Mouse (Mus musculus): ENCODE results near the gene Zfp941.

Zfp941 gene

GRCm38 (mm10) chr7:140840750-140841735, 19.1 kb upstream of the Zfp941 start:
- peak; percentile 35 for DNase-seq (ENCODE audit: low read depth)

GRCm38 (mm10) chr7:140839556-140839955, 17.6 kb upstream of the Zfp941 start:
- no peak for DNase-seq (ENCODE audit: low read depth)

DNA sequence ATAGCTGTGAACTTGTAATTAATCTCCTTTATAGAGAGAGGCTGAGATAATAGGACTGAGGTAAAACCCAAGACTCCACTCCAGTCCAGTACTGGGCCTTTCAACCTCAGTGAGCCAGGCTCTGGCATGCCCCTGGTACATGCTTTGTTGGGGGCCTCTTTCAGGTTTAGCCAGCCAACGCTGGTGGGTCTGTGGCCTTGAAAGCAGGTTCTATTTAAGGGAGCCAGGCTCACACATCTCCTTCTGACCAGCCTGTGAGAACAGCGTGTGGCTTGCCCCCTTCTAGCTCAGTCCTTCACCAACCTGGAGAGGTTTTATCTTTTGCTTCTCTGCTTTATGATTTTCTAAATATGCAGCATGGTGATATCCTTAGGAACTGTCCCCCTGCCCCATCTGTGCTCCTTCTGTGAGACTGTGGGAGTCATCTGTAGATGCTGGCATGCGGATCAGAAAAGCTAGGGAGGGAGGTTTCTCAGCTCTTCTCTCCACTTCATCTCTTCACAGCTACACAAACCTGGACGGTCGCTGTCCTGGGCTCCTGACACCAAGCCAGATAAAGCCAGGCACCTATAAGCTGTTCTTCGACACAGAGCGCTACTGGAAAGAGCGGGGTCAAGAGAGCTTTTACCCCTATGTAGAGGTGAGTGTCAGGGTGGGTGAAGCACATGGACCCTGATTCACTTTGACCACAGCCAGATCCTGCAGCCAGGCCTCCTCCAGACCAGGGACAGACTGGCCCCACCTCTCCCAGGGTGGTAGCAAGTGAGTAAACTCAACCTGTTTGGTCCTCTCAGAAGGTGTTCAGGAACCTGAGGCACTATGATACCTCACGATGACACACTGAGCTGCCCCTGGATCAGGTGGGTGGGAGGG, 14.5 kb upstream of the Zfp941 start:
- DNase-seq (ENCODE audit: low read depth) = no peak

- no peak for DNase-seq (ENCODE audit: low read depth)
These were observed 13.7 kb upstream of the Zfp941 start for GRCm38 (mm10) chr7:140835758-140836087.

DNA sequence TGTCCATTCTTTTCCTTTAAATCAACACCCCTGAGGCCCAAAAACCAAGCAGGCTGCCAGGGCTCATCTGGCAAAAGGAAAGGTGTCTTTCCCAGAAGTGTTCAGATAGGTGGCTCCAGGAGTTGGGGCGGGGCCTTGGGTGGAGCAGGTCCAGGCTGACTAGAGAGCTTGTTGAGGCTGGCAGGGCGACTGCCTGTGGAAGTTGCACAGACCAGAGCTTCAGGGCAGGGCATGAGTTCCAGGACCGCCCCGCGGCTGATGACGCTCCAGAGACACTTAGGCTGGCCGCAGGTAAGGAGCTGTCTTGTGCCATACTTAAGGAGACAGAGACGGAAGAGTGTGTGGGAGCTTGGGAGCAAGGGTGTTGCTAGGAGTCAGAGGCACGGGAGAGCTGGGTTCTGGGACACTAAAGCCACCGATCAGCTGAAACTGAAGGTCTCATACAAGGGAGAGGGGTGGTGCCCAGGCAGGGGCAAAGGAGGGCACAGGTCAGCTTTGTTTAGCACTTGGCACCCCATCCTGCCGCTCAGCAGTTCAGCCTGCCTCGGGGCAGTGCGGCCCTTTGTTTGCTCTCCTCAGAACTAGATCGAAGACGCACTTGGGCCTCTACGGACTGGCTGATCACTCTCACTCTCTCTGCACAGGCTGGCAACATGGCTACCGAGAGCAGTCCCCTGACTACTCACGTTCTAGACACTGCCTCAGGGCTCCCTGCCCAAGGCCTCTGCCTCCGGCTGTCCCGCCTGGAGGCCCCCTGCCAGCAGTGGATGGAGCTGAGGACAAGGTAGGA, 13.2 kb upstream of the Zfp941 start, which contains the start of gene Urah:
Urah (plus strand) TSS at position 51 of the 790 bp plus-strand sequence.
- DNase-seq (ENCODE audit: low read depth) = no peak

DNA sequence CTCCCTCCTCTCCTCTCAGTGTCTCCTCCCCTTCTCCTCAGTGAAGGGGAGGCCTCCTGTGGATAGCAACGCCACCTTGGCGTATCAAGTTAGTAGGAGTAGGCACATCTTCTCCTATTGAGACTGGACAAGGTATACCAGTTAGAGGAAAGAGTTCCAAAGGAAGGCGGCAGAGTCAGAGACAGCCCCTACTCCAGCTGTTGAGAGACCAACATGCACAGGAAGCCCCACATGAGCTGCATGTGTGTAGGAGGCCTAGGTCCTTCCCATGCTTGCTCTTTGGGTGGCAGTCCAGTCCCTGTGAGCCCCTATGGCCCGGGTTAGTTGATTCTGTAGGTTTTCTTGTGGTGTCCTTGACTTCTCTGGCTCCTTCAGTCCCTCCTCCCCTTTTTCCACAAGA, 11.4 kb upstream of the Zfp941 start:
- no peak for DNase-seq (ENCODE audit: low read depth)

DNA sequence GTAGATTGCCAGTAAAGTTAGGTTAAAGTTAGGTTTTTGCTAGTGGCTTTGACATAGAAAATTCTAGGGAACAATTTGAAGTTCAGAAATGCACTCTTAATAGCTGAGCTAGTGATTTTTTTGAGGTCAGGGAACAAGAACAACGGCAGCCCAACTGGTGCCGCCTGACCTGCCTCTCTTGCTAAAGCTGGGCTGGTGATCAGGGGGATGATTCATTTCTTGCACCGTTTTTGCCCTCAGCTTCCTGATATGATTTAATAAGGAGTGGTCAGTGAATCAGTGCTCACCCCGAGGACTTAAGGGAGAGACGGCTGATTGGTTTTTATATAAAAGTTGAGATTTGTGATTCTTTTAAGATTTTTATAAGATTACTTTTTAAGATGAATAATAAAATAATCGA, 9.5 kb upstream of the Zfp941 start:
- peak; percentile 65 for DNase-seq (ENCODE audit: low read depth)

DNA sequence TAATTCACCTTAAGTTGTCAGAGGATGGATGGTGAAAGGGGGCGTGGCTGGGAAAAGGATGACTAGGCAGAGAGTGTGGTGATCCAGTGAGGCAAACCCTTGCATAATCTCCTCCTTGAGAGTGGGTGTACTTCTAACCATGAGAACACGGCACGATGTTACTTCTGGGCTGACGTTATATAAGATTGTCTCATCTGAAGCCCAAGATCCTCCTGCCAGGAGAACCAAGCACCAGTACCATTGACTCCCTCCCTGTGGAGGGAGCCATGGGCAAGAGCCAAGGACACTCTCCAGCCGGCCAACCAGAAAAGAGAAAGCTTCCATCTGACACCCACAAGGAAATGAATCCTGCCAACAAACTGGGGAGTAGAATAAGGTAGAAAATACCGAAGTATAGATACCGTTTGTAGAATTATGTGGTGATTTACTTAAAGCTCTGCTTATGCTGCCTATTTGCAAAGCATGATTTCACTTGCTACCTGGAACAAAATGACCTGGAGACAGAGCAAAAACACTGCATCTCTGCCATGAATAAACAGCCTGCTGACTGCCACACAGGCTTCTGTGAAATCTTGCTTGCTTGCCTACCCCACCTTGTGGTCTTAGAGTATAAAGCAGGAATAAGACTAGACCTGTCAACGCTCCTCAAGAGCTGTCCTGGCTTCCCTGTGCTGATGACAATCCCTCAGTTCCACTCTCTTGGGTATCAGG, 6.3 kb upstream of the Zfp941 start:
- peak; percentile 68 for DNase-seq (ENCODE audit: low read depth)

DNA sequence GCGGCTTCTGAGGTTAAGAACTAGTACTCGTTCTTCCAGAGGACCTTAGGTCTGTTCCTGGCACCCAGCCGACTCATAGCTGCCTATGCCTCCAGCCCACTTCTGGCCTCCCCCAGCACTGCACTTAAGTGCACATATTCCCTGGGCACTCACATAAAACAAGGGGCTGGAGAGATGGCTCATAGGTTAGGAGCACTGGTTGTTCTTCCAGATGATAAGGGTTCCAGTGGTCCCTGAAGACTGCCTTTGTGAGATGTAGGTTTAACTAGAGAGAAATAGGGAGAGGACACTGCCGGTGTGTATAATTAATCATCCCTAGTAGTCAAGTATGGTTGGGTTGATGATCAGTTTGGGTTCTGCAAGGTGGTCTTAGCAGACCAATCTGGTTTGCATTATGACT, 753 bp upstream of the Zfp941 start:
- DNase-seq (ENCODE audit: low read depth) = no peak

GRCm38 (mm10) chr7:140821305-140821652, 699 bp downstream of the Zfp941 start:
- DNase-seq (ENCODE audit: low read depth) = no peak

GRCm38 (mm10) chr7:140820173-140820572, 1.8 kb downstream of the Zfp941 start:
- DNase-seq (ENCODE audit: low read depth) = no peak

GRCm38 (mm10) chr7:140812850-140813249, 9.1 kb downstream of the Zfp941 start:
- DNase-seq (ENCODE audit: low read depth) = no peak

DNA sequence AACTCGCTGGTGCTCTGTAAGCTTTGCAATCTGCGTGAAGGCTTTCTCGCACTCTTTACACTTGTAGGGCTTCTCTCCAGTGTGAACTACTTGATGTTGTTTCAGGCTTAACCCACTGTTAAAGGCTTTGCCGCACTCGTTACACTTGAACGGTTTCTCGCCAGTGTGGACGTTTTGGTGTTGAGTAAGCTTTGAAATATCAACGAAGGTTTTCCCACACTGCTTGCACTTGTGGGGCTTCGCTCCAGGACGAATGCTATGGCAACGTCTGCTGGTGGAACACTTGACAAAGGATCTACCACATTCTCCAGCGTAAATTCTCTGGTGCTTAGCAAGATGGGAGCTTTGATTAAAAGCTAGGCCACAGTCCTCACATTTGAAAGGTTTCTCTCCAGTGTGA, 10.3 kb downstream of the Zfp941 start:
- no peak for DNase-seq (ENCODE audit: low read depth)

GRCm38 (mm10) chr7:140810496-140810895, 11.5 kb downstream of the Zfp941 start:
- DNase-seq (ENCODE audit: low read depth) = peak; percentile 51

DNA sequence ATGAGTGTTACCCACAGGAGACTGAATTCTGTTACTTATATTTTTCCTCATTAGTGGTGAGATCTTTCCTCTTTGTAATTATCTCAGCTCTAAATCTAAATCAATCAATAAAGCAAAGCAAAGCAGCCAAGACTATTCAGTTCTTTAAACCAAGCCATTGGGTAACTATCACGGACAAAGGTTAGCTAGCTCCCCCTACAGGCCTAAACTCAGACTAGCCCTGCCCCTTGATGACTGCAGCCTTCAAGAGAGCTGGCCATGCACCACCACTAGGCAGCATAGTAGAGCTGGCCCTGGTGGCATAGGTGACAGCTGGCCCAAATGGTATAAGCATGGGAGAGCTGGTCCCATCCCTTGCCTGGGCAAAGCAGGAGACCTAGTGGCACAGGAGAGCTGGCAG, 16.3 kb downstream of the Zfp941 start:
- peak; percentile 75 for DNase-seq (ENCODE audit: low read depth)

- DNase-seq (ENCODE audit: low read depth) = no peak
These were observed 19.3 kb downstream of the Zfp941 start for GRCm38 (mm10) chr7:140802629-140803028.

- DNase-seq (ENCODE audit: low read depth) = no peak
These were observed 23.8 kb downstream of the Zfp941 start for GRCm38 (mm10) chr7:140798212-140798611.

- no peak for DNase-seq (ENCODE audit: low read depth)
These were observed 24.4 kb downstream of the Zfp941 start for GRCm38 (mm10) chr7:140797619-140798018.

DNA sequence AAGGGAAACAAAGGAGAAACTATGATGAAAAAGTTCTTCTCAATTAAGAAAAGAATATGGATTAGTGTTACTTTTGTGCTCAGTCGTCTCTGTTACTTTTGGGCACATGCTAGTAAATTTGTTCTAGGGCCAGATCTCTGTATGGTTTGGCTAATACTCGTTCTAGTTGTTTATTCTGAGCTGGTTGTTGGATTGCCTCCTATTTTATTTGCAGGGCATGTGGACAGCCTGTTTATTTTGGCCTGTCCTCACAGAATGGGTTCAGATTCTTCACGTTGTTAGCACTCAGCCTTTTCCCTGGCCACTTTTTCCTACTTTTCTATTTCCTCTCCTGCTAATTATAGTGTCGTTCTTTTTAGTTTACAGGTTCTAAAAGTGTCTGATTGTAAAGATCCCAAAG, 28.4 kb downstream of the Zfp941 start:
- no peak for DNase-seq (ENCODE audit: low read depth)

- DNase-seq (ENCODE audit: low read depth) = no peak
These were observed 33.9 kb downstream of the Zfp941 start for GRCm38 (mm10) chr7:140788053-140788435.

- no peak for DNase-seq (ENCODE audit: low read depth)
These were observed 34.4 kb downstream of the Zfp941 start, which contains the start of gene Syce1 for GRCm38 (mm10) chr7:140787406-140788052. Gene Syce1, minus strand, starts transcription at chr7:140787852.

Data from 416B (cell line).